Mouse (Mus musculus) common myeloid progenitor, adult 5-6 weeks (primary cell): ENCODE data around the gene Myo5c. TPM values are rescaled to one million over a fixed set of nuclear protein-coding genes. Genes with fewer than 3 reads are reported as not detected.

ENCODE experiments used
- ATAC-seq: replicated peaks from 2 replicates; pipeline ENCODE4 v1.8.0; 2016; ENCODE audit warnings: low read depth, mild to moderate bottlenecking, moderate TSS enrichment, inconsistent platforms; ENCODE audit not compliant: poor library complexity, severe bottlenecking
- total RNA-seq: library from RNA; stranded (forward); fragments of 200-1000, 187-1606 nt; gene quantifications from 2 replicates; pipeline ENCODE4 v1.2.3, GENCODE M21; 2017

The Myo5c gene
- total RNA-seq, 1 experiment from 2014 or later: 1.1 TPM

DNA sequence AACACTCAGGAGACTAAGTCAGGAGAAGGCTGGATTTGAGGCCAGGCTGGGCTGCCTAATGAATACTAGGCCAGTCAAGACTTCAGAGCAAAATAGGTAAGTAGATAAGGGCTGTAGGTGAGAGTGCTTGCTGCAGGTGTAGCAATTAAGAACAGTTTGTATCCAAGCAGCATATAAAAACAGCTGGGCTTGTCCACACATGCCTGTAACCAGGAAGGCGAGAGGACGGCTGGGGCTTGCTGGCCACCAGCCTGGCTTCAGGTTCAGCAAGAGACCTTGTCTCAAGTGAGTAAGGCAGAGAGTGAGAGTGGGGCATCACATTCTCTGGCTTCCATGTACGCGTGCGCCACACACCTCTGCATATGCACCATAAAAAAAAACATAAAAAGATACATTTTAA, 42.7 kb downstream of the Myo5c start:
- no peak for ATAC-seq

- no peak for ATAC-seq
Observed at GRCm38 (mm10) chr9:75275051-75275450, 43.2 kb downstream of the Myo5c start.

- peak; percentile 43; the same call in 1 of the 2 replicates for ATAC-seq
Observed at GRCm38 (mm10) chr9:75280814-75281213, 49.0 kb downstream of the Myo5c start.

DNA sequence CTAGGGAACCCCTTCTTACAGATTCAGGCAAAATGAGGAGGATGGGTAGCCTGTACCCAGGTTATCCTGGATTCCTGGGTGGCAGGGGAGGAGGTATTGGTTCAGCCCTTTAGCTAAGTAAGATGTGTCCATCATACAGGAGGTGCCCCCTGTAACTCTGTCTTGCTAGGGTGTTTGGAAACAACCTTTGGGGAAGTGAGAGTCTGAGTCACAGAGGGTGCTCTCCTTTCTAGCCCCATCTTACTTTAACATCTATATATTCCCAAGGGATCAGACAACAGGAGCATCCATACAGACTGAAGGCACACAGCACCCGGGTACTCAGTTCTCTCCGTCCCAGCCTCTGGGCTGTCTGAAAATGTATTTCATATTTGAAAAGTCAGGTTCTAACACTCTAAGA, 50.4 kb downstream of the Myo5c start:
- no peak for ATAC-seq

DNA sequence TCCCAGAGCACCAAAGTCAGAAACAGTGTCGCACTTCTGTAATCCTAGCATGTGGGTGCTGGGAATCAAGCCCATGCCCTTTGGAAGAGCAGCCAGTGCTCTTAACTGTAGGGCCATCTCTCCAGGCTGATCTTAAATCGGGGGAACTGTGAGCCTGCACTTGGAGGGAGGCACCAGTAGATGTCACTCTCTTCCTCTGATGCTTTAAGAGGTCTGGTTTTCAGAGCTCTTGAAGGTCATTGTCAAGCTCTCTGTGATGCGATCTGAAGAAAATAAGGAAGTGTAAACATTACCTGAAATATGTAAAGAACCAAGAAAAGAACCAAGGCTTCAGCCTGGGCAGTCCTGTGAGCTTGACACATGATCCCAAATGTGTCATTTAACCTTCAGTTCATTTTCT, 51.0 kb downstream of the Myo5c start:
- peak; percentile 93 for ATAC-seq

DNA sequence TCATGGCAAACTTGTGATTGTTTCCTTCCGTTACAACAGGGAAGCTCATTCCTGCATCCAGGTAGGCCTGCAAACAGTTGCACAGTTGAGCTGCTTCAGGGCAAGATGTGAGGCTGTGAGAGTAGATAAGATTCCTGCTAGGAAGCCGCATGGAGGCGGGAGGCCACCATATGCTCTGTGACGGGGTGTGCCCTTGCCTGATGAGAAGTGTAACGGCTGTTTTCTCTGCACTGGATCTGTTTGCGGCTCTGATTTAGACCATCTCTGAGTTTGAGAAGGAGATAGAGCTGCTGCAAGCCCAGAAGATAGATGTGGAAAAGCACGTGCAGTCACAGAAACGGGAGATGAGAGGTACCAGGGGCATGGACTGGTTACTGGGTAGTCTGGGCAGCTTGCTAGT, 51.8 kb downstream of the Myo5c start:
- ATAC-seq: no peak

DNA sequence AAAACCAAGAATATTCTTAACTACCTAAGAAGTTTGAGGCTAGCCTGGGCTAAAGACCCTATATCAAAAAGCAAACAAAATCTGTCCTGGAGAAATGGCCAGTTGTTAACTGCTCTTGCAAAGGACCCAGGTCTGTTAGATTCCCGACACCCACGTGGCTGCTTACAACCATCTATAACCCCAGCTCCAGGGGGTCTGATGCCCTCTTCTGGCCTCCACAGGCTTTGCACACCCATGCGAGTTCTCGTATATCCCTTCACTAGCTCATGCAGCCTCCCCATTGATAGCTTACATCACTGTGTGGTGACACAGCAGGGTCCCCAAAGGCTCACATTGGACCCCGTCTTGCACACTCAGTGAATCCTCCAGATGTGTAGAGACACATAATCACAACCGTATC, 53.5 kb downstream of the Myo5c start:
- no peak for ATAC-seq

DNA sequence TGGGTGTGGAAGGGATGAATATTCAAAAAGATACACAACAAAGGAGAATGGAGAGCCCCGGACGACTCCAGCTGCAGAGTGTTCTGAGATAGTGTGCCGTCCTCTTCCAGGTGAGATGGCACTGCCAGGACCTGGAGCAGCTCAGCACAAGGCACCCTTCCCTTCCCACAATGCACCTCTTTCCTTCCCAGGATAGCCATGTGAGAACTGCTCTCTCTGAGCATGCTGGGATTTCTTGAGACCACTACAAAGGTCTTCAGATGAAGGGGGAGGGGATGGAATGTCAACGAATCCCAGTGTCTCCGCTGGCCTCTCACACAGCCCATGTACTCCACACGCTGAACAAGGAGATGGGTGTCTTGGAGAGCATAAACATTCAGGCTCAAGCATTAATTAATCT, 55.8 kb downstream of the Myo5c start:
- no peak for ATAC-seq

DNA sequence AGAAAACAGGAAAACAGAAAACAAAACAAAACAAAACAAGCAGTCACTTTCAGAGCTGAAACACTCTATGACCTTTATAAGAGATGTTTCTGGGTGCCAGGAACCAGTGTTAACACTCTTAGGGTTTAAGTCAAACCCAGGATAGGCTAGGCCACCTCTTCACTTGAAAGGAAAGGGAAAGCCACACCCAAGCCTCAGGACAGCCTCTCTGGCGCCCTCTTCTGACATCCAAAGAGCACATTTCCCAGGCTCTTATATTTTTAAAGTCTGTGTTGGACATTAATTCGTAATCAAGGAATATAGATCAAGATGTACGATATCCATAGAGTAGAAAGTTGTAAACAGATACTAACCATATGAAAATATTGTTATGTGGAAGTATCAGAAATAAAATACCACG, 57.7 kb downstream of the Myo5c start:
- peak; percentile 74; the same call in 1 of the 2 replicates for ATAC-seq

DNA sequence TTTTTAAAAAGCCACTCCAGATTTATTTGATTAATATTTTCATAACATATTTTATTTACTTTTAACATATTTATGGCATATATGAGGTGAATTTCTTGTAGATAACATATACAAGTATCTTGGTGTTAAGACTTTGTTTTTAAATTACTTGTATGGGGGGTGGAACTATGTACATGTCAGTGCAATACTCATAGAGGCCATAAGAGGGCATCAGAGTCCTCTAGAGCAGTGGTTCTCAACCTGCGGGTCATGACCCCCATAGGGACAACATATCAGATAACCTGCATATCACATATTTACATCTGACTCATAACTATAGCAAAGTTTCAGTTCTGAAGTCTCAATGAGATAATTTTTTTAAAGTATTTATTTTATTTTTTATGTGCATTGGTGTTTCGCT, 67.5 kb downstream of the Myo5c start:
- peak; percentile 83 for ATAC-seq

DNA sequence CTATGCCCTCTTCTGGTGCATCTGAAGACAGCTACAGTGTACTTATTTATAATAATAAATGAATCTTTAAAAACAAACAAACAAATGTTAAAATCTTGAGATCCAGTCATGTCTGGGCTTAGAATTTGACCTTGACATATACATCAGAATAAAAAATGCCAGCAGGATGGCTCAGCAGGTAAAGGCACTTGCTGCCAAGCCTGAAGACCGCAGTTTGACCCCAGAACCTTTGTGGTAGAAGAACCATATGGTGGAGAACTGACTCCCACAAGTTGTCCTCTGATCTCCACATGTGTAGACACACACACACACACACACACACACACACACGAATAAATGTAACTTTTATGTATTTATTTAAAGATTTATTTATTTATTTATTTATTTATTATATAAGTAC, 71.2 kb downstream of the Myo5c start:
- no peak for ATAC-seq

GRCm38 (mm10) chr9:75303701-75304261, 72.0 kb downstream of the Myo5c start:
- ATAC-seq: no peak

- no peak for ATAC-seq
Observed at GRCm38 (mm10) chr9:75304286-75304685, 72.5 kb downstream of the Myo5c start.

DNA sequence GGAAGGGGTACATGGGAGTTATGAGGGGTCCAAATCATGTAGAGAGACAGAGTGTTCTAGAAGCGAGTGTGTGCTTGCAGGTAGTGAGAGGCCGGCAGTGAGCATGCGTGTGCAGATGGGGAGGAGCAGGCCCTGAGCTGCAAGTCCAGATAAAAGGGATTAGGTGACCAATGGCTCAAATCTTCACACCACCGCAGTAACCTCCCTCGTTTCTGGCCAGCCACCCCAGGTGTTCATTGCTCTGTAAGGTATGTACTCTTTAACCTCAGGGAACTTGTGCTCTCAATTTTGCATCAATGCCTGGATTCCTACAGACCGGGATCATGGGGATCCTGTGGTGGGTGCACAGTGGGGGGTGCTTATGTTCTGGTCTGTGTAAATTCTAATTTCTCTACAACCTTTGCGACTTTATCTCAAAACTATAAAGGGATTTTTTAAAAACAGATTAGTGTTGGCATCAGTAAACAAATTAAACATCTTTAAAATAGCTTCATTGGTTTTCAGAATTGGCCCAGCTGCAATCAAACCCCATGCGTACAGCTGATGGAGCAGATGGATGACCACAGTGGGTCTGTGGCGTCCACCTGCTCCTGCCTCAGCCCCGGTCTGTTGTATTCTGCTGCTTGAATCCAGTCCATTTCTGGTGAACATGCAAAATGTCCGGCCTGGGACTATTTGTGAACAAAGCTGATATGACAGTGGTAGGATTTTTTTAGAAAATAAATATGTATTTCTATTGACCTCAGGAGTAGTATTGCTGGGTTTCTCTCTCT, 74.5 kb downstream of the Myo5c start, which contains the start of gene Gnb5:
Gnb5 (plus strand) TSS at position 163 of the 773 bp plus-strand sequence.
- no peak for ATAC-seq

GRCm38 (mm10) chr9:75307015-75307414, 75.2 kb downstream of the Myo5c start:
- no peak for ATAC-seq

DNA sequence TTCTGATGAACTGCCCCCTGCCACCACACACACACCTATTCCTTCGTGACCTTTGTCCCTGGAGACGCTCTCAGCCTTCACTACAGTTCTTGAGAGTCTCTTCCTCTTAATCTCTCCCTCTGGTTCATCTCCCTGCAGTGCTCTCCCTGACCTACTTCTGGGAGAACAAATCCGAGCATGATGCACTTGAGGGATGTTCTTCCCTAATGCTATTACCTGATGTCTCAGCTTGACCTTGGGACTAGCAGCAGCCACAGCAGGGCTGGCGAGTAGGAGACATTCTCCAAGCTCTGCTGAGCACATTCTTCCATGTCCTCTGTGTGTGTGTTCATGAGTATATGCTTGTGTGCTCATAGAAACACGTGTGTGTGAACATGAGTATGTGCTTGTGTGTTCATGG, 76.8 kb downstream of the Myo5c start:
- ATAC-seq: no peak

GRCm38 (mm10) chr9:75312008-75312407, 80.2 kb downstream of the Myo5c start:
- peak; percentile 57; the same call in 1 of the 2 replicates for ATAC-seq

DNA sequence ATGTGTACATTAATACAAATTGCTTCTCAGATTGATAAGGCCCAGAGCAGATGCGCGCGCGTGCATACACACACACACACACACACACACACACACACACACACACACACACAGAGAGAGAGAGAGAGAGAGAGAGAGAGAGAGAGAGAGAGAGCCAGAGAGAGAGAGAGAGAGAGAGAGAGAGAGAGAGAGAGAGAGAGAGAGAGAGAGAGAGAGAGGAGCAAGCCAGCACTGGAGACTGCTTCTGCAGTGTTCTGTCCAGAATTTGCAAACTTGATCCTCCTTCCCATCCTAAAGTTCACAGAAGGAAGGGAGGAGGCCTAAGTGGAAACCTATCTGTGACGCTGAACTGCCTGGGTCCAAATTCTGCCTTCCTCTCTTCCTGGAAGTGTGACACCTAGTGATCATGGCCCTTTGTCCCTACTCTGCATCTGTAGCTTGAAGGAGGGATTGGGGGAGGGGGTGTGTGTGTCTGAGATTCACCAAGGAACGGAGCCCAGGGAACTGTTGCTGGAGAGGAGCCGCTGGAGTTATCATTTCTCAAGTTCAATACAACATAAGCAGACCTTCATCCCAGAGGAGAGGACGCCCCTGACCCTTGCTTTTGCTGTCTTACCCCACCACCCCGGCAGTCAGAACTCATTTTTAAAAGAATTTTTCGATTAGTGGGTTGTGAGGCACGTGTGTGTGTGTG, 81.5 kb downstream of the Myo5c start:
- no peak for ATAC-seq

GRCm38 (mm10) chr9:75313832-75314516, 82.2 kb downstream of the Myo5c start:
- peak; percentile 76 for ATAC-seq

GRCm38 (mm10) chr9:75314517-75315105, 82.8 kb downstream of the Myo5c start:
- ATAC-seq: peak; percentile 17; the same call in 1 of the 2 replicates
